Mouse (Mus musculus): Measurements from ENCODE around the gene Olfr16. TPM values are rescaled to one million over a fixed set of nuclear protein-coding genes. Genes with fewer than 3 reads are reported as not detected.

Gene Olfr16
- polyA plus RNA-seq (2012; ENCODE audit: low replicate concordance), result not detected in 2 replicates

GRCm38 (mm10) chr1:172950160-172950559 lies at the start of gene Olfr16:
TSS of gene Olfr16 (plus strand) at chr1:172950409.

Other genes with a start within 250 kb of the Olfr16 start
- gene Apcs, start 55.4 kb upstream of the Olfr16 start, polyA plus RNA-seq (2012; ENCODE audit: low replicate concordance), result not detected in 2 replicates
- not detected in 2 replicates for gene Olfr1408, start 187.0 kb downstream of the Olfr16 start, polyA plus RNA-seq (2012; ENCODE audit: low replicate concordance)
- not detected in 2 replicates for gene Olfr1406, start 240.2 kb downstream of the Olfr16 start, polyA plus RNA-seq (2012; ENCODE audit: low replicate concordance)
- not detected in 2 replicates for gene Olfr218, start 247.4 kb downstream of the Olfr16 start, polyA plus RNA-seq (2012; ENCODE audit: low replicate concordance)

All from hematopoietic multipotent progenitor cell, adult 10-12 weeks (in vitro differentiated cells).